Mouse (Mus musculus): ENCODE results near the gene Dram1.

DNA sequence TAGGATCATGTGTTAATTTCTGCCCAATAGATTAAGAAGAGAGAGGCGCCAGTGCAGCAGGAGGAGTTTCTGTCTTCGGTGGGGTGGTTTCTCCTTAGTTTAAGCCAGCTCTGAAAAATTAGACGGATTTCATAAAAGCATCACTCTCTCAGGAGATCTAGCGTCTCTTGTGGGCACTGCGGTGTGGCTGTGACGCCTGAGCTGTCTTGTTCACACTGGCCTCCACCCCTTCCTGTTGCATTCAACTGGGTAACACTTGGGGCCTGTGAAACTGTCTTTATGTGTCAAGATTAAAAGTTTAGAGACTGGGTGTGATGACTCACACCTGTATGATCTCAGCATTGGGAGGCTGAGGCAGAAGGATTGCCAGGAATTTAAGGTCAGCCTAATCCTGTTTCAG lies 49.1 kb upstream of the Dram1 start:
- TF ChIP-seq MAFK (IDR thresholded peaks at IDR 0.05; ENCODE audit: insufficient read depth, low read depth, low read length): no peak
- TF ChIP-seq ZNF384 (IDR thresholded peaks at IDR 0.05; ENCODE audit: low read depth, low read length): no peak
- no peak for TF ChIP-seq HCFC1 (IDR thresholded peaks at IDR 0.05; ENCODE audit: borderline replicate concordance, insufficient read depth, low read length)

Data from ES-E14 (cell line).